Mouse (Mus musculus): Measurements from ENCODE around the gene Mup11.
"Not testable (repeated sequence)": the region's sequence is repeated elsewhere in the genome, so short reads cannot be mapped to it uniquely, and the experiment has no call there.

- not testable (repeated sequence) for TF ChIP-seq POLR2A (IDR thresholded peaks at IDR 0.05; ENCODE audit: low read depth, low read length); CTCF (IDR thresholded peaks at IDR 0.05; ENCODE audit: extremely low read depth, insufficient read length, insufficient replicate concordance, low read depth, low read length)
Observed at GRCm38 (mm10) chr4:60662311-60662710, at the start of gene Mup11.

All from small intestine, adult 2 months (tissue).